Mouse (Mus musculus) megakaryocyte, embryonic 14.5 days (primary cell): ENCODE measurements around the gene Ifitm3.

ENCODE experiments used
- FLI1 ChIP-seq: IDR thresholded peaks from 2 replicates; pipeline ENCODE4 v1.6.1; 2012; ENCODE audit warnings: low read length, inconsistent platforms, mixed read lengths
- GATA1 ChIP-seq: IDR thresholded peaks from 3 replicates; pipeline ENCODE4 v1.6.1; 2012; ENCODE audit warnings: mixed read lengths, low read length, inconsistent platforms, borderline replicate concordance

GRCm38 (mm10) chr7:141024865-141025838 lies 14.6 kb upstream of the Ifitm3 start:
- no peak for TF ChIP-seq GATA1
- TF ChIP-seq FLI1, result no peak
